Mouse (Mus musculus): ENCODE results near the gene Smarca5.

Gene Smarca5

GRCm38 (mm10) chr8:80739155-80739924 is at the start of gene Smarca5:
Gene Smarca5 (minus strand): TSS chr8:80739497.
- peak; percentile 91 to 92 for DNase-seq (ENCODE audit: low spot score in 2 of 2)

- no peak for DNase-seq (ENCODE audit: low spot score in 2 of 2)
Measured at GRCm38 (mm10) chr8:80784559-80784958, 45.3 kb upstream of the Smarca5 start.

- no peak for DNase-seq (ENCODE audit: low spot score in 2 of 2)
Measured at GRCm38 (mm10) chr8:80783271-80783670, 44.0 kb upstream of the Smarca5 start.

GRCm38 (mm10) chr8:80781338-80781737 is 42.0 kb upstream of the Smarca5 start:
- no peak for DNase-seq (ENCODE audit: low spot score in 2 of 2)

GRCm38 (mm10) chr8:80780271-80780670 is 41.0 kb upstream of the Smarca5 start:
- DNase-seq (ENCODE audit: low spot score in 2 of 2), result no peak

GRCm38 (mm10) chr8:80776436-80776835 is 37.1 kb upstream of the Smarca5 start:
- DNase-seq (ENCODE audit: low spot score in 2 of 2), result no peak

GRCm38 (mm10) chr8:80772732-80773460 is 33.6 kb upstream of the Smarca5 start:
- no peak for DNase-seq (ENCODE audit: low spot score in 2 of 2)

- no peak for DNase-seq (ENCODE audit: low spot score in 2 of 2)
Measured at GRCm38 (mm10) chr8:80768451-80768850, 29.2 kb upstream of the Smarca5 start.

GRCm38 (mm10) chr8:80753017-80753715 is 13.9 kb upstream of the Smarca5 start:
- peak; percentile 43 to 63 for DNase-seq (ENCODE audit: low spot score in 2 of 2)

GRCm38 (mm10) chr8:80752429-80752828 is 13.1 kb upstream of the Smarca5 start:
- DNase-seq (ENCODE audit: low spot score in 2 of 2), result no peak

- DNase-seq (ENCODE audit: low spot score in 2 of 2), result no peak
Measured at GRCm38 (mm10) chr8:80749091-80749490, 9.8 kb upstream of the Smarca5 start.

- no peak for DNase-seq (ENCODE audit: low spot score in 2 of 2)
Measured at GRCm38 (mm10) chr8:80739932-80740331, 635 bp upstream of the Smarca5 start.

GRCm38 (mm10) chr8:80738388-80739154 is 726 bp downstream of the Smarca5 start:
- DNase-seq (ENCODE audit: low spot score in 2 of 2), result peak; percentile 13 to 16

- DNase-seq (ENCODE audit: low spot score in 2 of 2), result no peak
Measured at GRCm38 (mm10) chr8:80738046-80738387, 1.3 kb downstream of the Smarca5 start.

- DNase-seq (ENCODE audit: low spot score in 2 of 2), result no peak
Measured at GRCm38 (mm10) chr8:80732326-80732725, 7.0 kb downstream of the Smarca5 start.

- no peak for DNase-seq (ENCODE audit: low spot score in 2 of 2)
Measured at GRCm38 (mm10) chr8:80714461-80714860, 24.8 kb downstream of the Smarca5 start.

GRCm38 (mm10) chr8:80710670-80711400 is 28.5 kb downstream of the Smarca5 start:
- DNase-seq (ENCODE audit: low spot score in 2 of 2), result no peak

- peak in 1 of 2 experiments; percentile 39 for DNase-seq (ENCODE audit: low spot score in 2 of 2)
Measured at GRCm38 (mm10) chr8:80688141-80688540, 51.2 kb downstream of the Smarca5 start.

- no peak for DNase-seq (ENCODE audit: low spot score in 2 of 2)
Measured at GRCm38 (mm10) chr8:80683756-80684335, 55.5 kb downstream of the Smarca5 start.

- no peak for DNase-seq (ENCODE audit: low spot score in 2 of 2)
Measured at GRCm38 (mm10) chr8:80682594-80682993, 56.7 kb downstream of the Smarca5 start.

Data from natural killer cell, adult 2 months (primary cell).